Mouse (Mus musculus): ENCODE measurements around the gene Ubl7. TPM values are rescaled to one million over a fixed set of nuclear protein-coding genes. Genes with fewer than 3 reads are reported as not detected.
"Not testable (repeated sequence)": the region's sequence is repeated elsewhere in the genome, so short reads cannot be mapped to it uniquely, and the experiment has no call there.

The Ubl7 gene
- total and polyA plus RNA-seq, 3 experiments = 22.7 to 89.6 TPM; not detected in 1

DNA sequence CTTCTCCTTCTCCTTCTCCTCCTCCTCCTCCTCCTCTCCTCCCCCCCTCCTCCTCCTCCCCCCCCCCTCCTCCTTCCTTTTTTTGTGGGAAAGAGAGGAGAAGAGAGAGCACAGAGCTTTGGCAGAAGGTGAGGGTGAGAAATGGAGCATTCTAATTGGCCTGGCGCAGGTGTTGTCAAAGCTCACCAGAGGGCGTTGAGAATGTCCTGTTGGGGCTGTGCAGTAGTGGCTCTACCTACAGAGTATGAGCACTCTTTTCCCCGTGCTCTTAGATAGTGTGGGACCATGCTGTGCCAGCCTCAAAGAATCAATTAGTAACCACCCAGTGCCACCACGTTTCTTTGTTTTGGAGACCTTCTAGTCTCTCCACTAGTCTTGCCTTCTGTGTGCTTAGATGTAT, 30.5 kb upstream of the Ubl7 start:
- H3K36me3 ChIP-seq (ENCODE audit: control insufficient read depth in 1 of 2, insufficient read depth in 2 of 2, low read length in 2 of 2) = no peaks in the 10 kb centered on the region
- no peaks in the 10 kb centered on the region for H3K9me3 ChIP-seq (replicated peaks; ENCODE audit: insufficient read depth, low read length)
- no peaks in the 10 kb centered on the region for H3K79me2 ChIP-seq (ENCODE audit: control insufficient read depth, insufficient read depth, low read length, poor library complexity)
- no peak overlapping the region for H3K4me3 ChIP-seq (ENCODE audit: control insufficient read depth in 1 of 2, insufficient read depth in 1 of 2, low read depth in 2 of 2, low read length in 2 of 2)
- no peak for TF ChIP-seq POLR2A (IDR thresholded peaks at IDR 0.05; ENCODE audit: control insufficient read depth in 1 of 2, insufficient read depth in 1 of 2, low read depth in 1 of 2, low read length in 2 of 2, poor library complexity in 1 of 2)
- H3K27ac ChIP-seq (ENCODE audit: control insufficient read depth, low read depth, low read length) = no peak overlapping the region
- no peaks in the 10 kb centered on the region for H3K4me1 ChIP-seq (ENCODE audit: control insufficient read depth in 1 of 2, insufficient read depth in 2 of 2, low read length in 2 of 2)
- no peak for DNase-seq (ENCODE audit: low read depth, low spot score)
- H3K27me3 ChIP-seq (ENCODE audit: control insufficient read depth in 1 of 2, insufficient read depth in 2 of 2, low read length in 2 of 2) = peaks cover 11 to 25% of the 10 kb centered on the region in 2 experiments
- H3K9ac ChIP-seq (ENCODE audit: control insufficient read depth, low read depth, low read length, poor library complexity, severe bottlenecking) = no peak overlapping the region

- H3K27ac ChIP-seq (ENCODE audit: control insufficient read depth, low read depth, low read length); H3K9me3 ChIP-seq (replicated peaks; ENCODE audit: insufficient read depth, low read length); H3K4me3 ChIP-seq (ENCODE audit: control insufficient read depth in 1 of 2, insufficient read depth in 1 of 2, low read depth in 2 of 2, low read length in 2 of 2); H3K4me1 ChIP-seq (ENCODE audit: control insufficient read depth in 1 of 2, insufficient read depth in 2 of 2, low read length in 2 of 2); H3K79me2 ChIP-seq (ENCODE audit: control insufficient read depth, insufficient read depth, low read length, poor library complexity); DNase-seq (ENCODE audit: low read depth, low spot score); H3K36me3 ChIP-seq (ENCODE audit: control insufficient read depth in 1 of 2, insufficient read depth in 2 of 2, low read length in 2 of 2); H3K9ac ChIP-seq (ENCODE audit: control insufficient read depth, low read depth, low read length, poor library complexity, severe bottlenecking): not testable (repeated sequence)
- peaks cover 9 to 18% of the 10 kb centered on the region in 2 experiments for H3K27me3 ChIP-seq (ENCODE audit: control insufficient read depth in 1 of 2, insufficient read depth in 2 of 2, low read length in 2 of 2)
Observed at GRCm38 (mm10) chr9:57881781-57882180, 29.0 kb upstream of the Ubl7 start.

- Histone ChIP-seq H3K27me3 (ENCODE audit: control insufficient read depth in 1 of 2, insufficient read depth in 2 of 2, low read length in 2 of 2) (peaks cover 5 to 18% of the 10 kb centered on the region in 2 experiments), H3K4me3 (ENCODE audit: control insufficient read depth in 1 of 2, insufficient read depth in 1 of 2, low read depth in 2 of 2, low read length in 2 of 2) (no peak overlapping the region), H3K9me3 (replicated peaks; ENCODE audit: insufficient read depth, low read length) (no peaks in the 10 kb centered on the region), H3K27ac (ENCODE audit: control insufficient read depth, low read depth, low read length) (no peak overlapping the region), H3K79me2 (ENCODE audit: control insufficient read depth, insufficient read depth, low read length, poor library complexity) (no peaks in the 10 kb centered on the region; the same call in 1 of the 2 replicates), H3K4me1 (ENCODE audit: control insufficient read depth in 1 of 2, insufficient read depth in 2 of 2, low read length in 2 of 2) (peaks cover 0 to 1% of the 10 kb centered on the region in 2 experiments; a peak in 2 of 4 replicates), H3K9ac (ENCODE audit: control insufficient read depth, low read depth, low read length, poor library complexity, severe bottlenecking) (no peak overlapping the region), H3K36me3 (ENCODE audit: control insufficient read depth in 1 of 2, insufficient read depth in 2 of 2, low read length in 2 of 2) (no peaks in the 10 kb centered on the region)
- no peak for DNase-seq (ENCODE audit: low read depth, low spot score)
- TF ChIP-seq POLR2A (IDR thresholded peaks at IDR 0.05; ENCODE audit: control insufficient read depth in 1 of 2, insufficient read depth in 1 of 2, low read depth in 1 of 2, low read length in 2 of 2, poor library complexity in 1 of 2) = no peak
- no peak for TF ChIP-seq MAFK (IDR thresholded peaks at IDR 0.05; ENCODE audit: borderline replicate concordance, low read depth, low read length)
- TF ChIP-seq MAX (IDR thresholded peaks at IDR 0.05; ENCODE audit: low read length) = no peak
- TF ChIP-seq E2F4 (IDR thresholded peaks at IDR 0.05; ENCODE audit: borderline replicate concordance, low read depth, low read length) = no peak
- no peak for TF ChIP-seq RAD21 (IDR thresholded peaks at IDR 0.05; ENCODE audit: low read depth, low read length)
- TF ChIP-seq MXI1 (IDR thresholded peaks at IDR 0.05; ENCODE audit: low read depth, low read length) = no peak
- no peak for TF ChIP-seq UBTF (IDR thresholded peaks at IDR 0.05; ENCODE audit: borderline replicate concordance, insufficient read depth, low read depth, low read length)
- TF ChIP-seq SMC3 (IDR thresholded peaks at IDR 0.05; ENCODE audit: low read depth, low read length) = no peak
- TF ChIP-seq KAT2A (conservative IDR thresholded peaks at IDR 0.05; ENCODE audit: low read depth, low read length) = no peak
- TF ChIP-seq MAZ (IDR thresholded peaks at IDR 0.05; ENCODE audit: low read depth, low read length) = no peak
- TF ChIP-seq NRF1 (IDR thresholded peaks at IDR 0.05; ENCODE audit: insufficient read depth, low read depth, low read length, poor library complexity, severe bottlenecking) = no peak
- no peak for TF ChIP-seq TBP (IDR thresholded peaks at IDR 0.05; ENCODE audit: low read depth, low read length)
- no peak for TF ChIP-seq ELF1 (IDR thresholded peaks at IDR 0.05; ENCODE audit: low read depth, low read length)
Observed at GRCm38 (mm10) chr9:57883413-57883812, 27.4 kb upstream of the Ubl7 start.

Data from MEL (cell line).